8 mouse cellular contexts compared by ENCODE assay signal in the genomic region with DNA sequence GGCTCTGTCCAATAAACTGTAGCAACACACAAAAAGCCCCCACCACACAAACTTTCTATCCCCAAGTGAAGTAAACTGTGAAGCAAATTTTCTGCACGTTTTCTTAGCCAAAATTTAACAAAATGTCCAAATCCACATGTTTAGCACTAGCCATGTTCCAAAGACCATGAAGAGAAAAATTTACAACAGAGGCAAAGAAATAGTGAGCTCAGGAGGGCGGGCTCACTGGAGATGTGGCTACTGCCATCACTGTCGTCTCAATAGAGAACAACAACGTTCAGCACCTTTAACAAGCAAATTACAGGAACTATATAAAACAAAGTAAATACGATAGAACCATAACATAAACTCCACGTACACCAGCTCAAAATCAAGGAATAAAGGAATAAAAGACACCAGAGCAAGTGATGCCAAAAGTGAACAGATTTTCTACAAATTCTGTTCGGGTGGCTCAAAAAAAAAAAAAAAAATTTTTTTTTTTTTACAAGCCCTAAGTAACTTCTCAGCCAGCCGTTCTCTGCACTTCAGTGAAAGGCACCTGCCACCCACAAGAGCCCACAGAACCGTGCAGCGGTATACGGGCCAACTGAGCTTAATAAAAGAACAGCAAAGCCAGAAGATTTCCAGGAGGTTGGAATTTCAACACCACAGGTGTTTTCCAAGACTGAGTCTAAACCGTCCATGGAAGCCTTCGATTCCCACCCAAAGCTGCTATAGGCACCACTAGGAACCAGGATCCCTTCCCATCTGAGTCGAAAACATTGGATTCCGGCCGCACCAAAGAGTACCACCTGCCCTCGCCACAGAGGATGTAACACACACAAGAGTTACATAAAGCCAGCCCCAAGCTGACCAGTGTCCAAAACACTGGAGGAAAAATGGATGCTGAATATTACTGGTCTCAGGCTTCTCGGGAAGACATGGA. TPM values are rescaled to one million over a fixed set of nuclear protein-coding genes. Genes with fewer than 3 reads are reported as not detected.
DNase-seq lines count a peak whose midpoint lies in the region; ATAC-seq and TF ChIP-seq lines count a peak whose summit lies in the region.

No protein-coding gene starts in this region.

- no peaks in the 10 kb centered on the region for H3K36me3 ChIP-seq in embryonic facial prominence, embryonic 12.5 days
- H3K36me3 ChIP-seq in intestine, embryonic 14.5 days (ENCODE audit: control insufficient read depth, insufficient read depth, low read length), result no peaks in the 10 kb centered on the region
- H3K36me3 ChIP-seq in midbrain, embryonic 14.5 days (ENCODE audit: control insufficient read depth, insufficient read depth, low read length), result no peaks in the 10 kb centered on the region

- H3K27ac ChIP-seq in layer of hippocampus, adult 2 months, result peak overlapping the region; percentile 96
- H3K27ac ChIP-seq in embryonic facial prominence, embryonic 12.5 days, result no peak overlapping the region
- no peak overlapping the region for H3K27ac ChIP-seq in intestine, embryonic 14.5 days (ENCODE audit: low read depth)
- H3K27ac ChIP-seq in midbrain, embryonic 14.5 days (replicated peaks; ENCODE audit: low read depth, low read length), result peak overlapping the region; percentile 100

- peak overlapping the region; percentile 96 for H3K9ac ChIP-seq in embryonic facial prominence, embryonic 12.5 days
- peak overlapping the region; percentile 96 for H3K9ac ChIP-seq in intestine, embryonic 14.5 days (ENCODE audit: low read length)
- peak overlapping the region; percentile 99 for H3K9ac ChIP-seq in midbrain, embryonic 14.5 days (replicated peaks; ENCODE audit: low read length)

- H3K4me3 ChIP-seq in layer of hippocampus, adult 2 months, result peak overlapping the region; percentile 98
- peak overlapping the region; percentile 85 for H3K4me3 ChIP-seq in embryonic facial prominence, embryonic 12.5 days
- H3K4me3 ChIP-seq in intestine, embryonic 14.5 days (ENCODE audit: low read depth, low read length), result peak overlapping the region; percentile 85
- peak overlapping the region; percentile 93 for H3K4me3 ChIP-seq in midbrain, embryonic 14.5 days (replicated peaks; ENCODE audit: low read depth, low read length)

- 41% methylated on average over 18 of the region's 18 CpGs for WGBS in embryonic facial prominence, embryonic 12.5 days
- WGBS in intestine, embryonic 14.5 days, result 36% methylated on average over 18 of the region's 18 CpGs
- WGBS in midbrain, embryonic 14.5 days, result 14% methylated on average over 18 of the region's 18 CpGs

- TF ChIP-seq CTCF in layer of hippocampus, adult 2 months (conservative IDR thresholded peaks at IDR 0.05), result no peak

- H3K27me3 ChIP-seq in embryonic facial prominence, embryonic 12.5 days, result no peaks in the 10 kb centered on the region
- no peaks in the 10 kb centered on the region for H3K27me3 ChIP-seq in intestine, embryonic 14.5 days (replicated peaks; ENCODE audit: control insufficient read depth, insufficient read depth, low read length)
- no peaks in the 10 kb centered on the region for H3K27me3 ChIP-seq in midbrain, embryonic 14.5 days (ENCODE audit: control insufficient read depth, insufficient read depth, low read length)

- H3K4me1 ChIP-seq in embryonic facial prominence, embryonic 12.5 days, result peaks cover 35% of the 10 kb centered on the region
- H3K4me1 ChIP-seq in intestine, embryonic 14.5 days (replicated peaks; ENCODE audit: control insufficient read depth, insufficient read depth, low read length), result peaks cover 35% of the 10 kb centered on the region
- H3K4me1 ChIP-seq in midbrain, embryonic 14.5 days (ENCODE audit: control insufficient read depth, insufficient read depth, low read length), result peaks cover 37% of the 10 kb centered on the region

- peak overlapping the region; percentile 83 for H3K4me2 ChIP-seq in embryonic facial prominence, embryonic 12.5 days (replicated peaks)
- H3K4me2 ChIP-seq in intestine, embryonic 14.5 days (ENCODE audit: low read length), result peak overlapping the region; percentile 90
- H3K4me2 ChIP-seq in midbrain, embryonic 14.5 days (ENCODE audit: low read length), result peak overlapping the region; percentile 77

- no peak for DNase-seq in layer of hippocampus, adult 2 months (ENCODE audit: low spot score in 2 of 2)
- no peak for DNase-seq in layer of hippocampus, adult 9-11 months
- no peak for DNase-seq in intestine, embryonic 14.5 days (ENCODE audit: low spot score)
- no peak for DNase-seq in midbrain, embryonic 14.5 days
- DNase-seq in retina, embryonic 14.5 days (ENCODE audit: low spot score), result no peak
- no peak for DNase-seq in thymus, postnatal 36 days
- DNase-seq in right cerebral cortex, adult 2 months (ENCODE audit: low spot score in 2 of 2), result no peak

- no peaks in the 10 kb centered on the region for H3K9me3 ChIP-seq in embryonic facial prominence, embryonic 12.5 days
- no peaks in the 10 kb centered on the region for H3K9me3 ChIP-seq in intestine, embryonic 14.5 days (ENCODE audit: control insufficient read depth, low read length)
- no peaks in the 10 kb centered on the region for H3K9me3 ChIP-seq in midbrain, embryonic 14.5 days (ENCODE audit: control insufficient read depth, low read length)

- no peak for ATAC-seq in embryonic facial prominence, embryonic 12.5 days (ENCODE audit: insufficient number of reproducible peaks, insufficient read depth, low FRiP score, low TSS enrichment)
- ATAC-seq in intestine, embryonic 14.5 days (replicated peaks; ENCODE audit: low FRiP score, low TSS enrichment, low read depth), result no peak
- no peak for ATAC-seq in midbrain, embryonic 14.5 days (ENCODE audit: low FRiP score, low TSS enrichment)

RNA-seq across cellular contexts. Expression of a gene that starts 2.2 kb away (rescaled TPM):
- 100 to 1,000 TPM; 358 to 386 TPM for total RNA-seq in layer of hippocampus, adult 2 months (2021)
- polyA plus RNA-seq in embryonic facial prominence, embryonic 12.5 days (2016; fragmentation: Nextera tagmentation; extraction: Ambion mirVana), result 15.9 and 21.7 TPM in 2 replicates
- 19.4 and 20.6 TPM in 2 replicates for polyA plus RNA-seq in intestine, embryonic 14.5 days (2014; fragmentation: Nextera tagmentation; extraction: Ambion mirVana)
- 62.7 TPM in 2 replicates for polyA plus RNA-seq in midbrain, embryonic 14.5 days (2014; fragmentation: Nextera tagmentation; extraction: Ambion mirVana)

Comparison
In these comparisons a context has a peak if more than half of its experiments do, and no peak if none do; other contexts are left out.
1. H3K27ac ChIP-seq: peak in layer of hippocampus, adult 2 months (single experiment) and midbrain, embryonic 14.5 days (single experiment); none in embryonic facial prominence, embryonic 12.5 days (single experiment) and intestine, embryonic 14.5 days (single experiment).
2. Peak in every context shown above with its lines, with median percentiles within 50 percentile points of each other: H3K4me3 ChIP-seq, H3K4me2 ChIP-seq and H3K9ac ChIP-seq.